Mouse (Mus musculus): ENCODE measurements around the gene Znrf3. TPM values are rescaled to one million over a fixed set of nuclear protein-coding genes. Genes with fewer than 3 reads are reported as not detected.
A peak's percentile ranks its signal among the peaks of the same experiment; 100 is the strongest.

Gene Znrf3
- polyA plus RNA-seq, 1 experiment from 2014 or later = 7.8 TPM

- no peak overlapping the region for H3K4me3 ChIP-seq (replicated peaks; ENCODE audit: low read depth, low read length)
- peaks cover 28% of the 10 kb centered on the region for H3K36me3 ChIP-seq (ENCODE audit: control insufficient read depth, insufficient read depth, low read length)
- WGBS = 91% methylated on average over 7 of the region's 7 CpGs
- H3K4me1 ChIP-seq (ENCODE audit: control insufficient read depth, insufficient read depth, low read length) = no peaks in the 10 kb centered on the region
- ATAC-seq (ENCODE audit: low FRiP score, low TSS enrichment) (no peak), DNase-seq (no peak)
- H3K4me2 ChIP-seq (ENCODE audit: low read length) = no peak overlapping the region
- no peak overlapping the region for H3K9ac ChIP-seq (replicated peaks; ENCODE audit: low read length)
- H3K27ac ChIP-seq (replicated peaks; ENCODE audit: low read depth, low read length) = no peak overlapping the region
- no peaks in the 10 kb centered on the region for H3K27me3 ChIP-seq (ENCODE audit: control insufficient read depth, insufficient read depth, low read length)
- no peaks in the 10 kb centered on the region for H3K9me3 ChIP-seq (ENCODE audit: control insufficient read depth, low read length)
Observed at GRCm38 (mm10) chr11:5280932-5281331, 163.7 kb downstream of the Znrf3 start.

DNA sequence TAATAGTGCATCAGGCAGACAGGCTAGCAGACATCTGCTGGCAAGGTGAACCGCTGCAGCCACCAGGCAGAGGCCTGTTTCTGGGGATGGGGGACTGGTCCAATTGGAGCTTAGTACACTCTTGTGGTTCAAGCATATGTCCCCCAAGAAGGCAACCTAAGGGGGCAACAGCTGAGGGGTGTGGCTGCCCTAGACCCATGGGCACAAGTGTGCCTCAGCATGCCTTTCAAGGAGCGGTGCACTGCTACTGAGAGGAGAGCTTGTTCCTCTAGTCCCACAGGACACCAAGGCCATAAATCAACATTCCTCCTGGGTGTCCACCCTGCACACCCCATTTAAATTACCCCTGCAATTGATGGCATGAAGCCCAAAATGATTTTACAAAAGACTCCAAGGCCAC is 166.2 kb downstream of the Znrf3 start:
- Histone ChIP-seq H3K4me3 (replicated peaks; ENCODE audit: low read depth, low read length) (no peak overlapping the region), H3K4me1 (ENCODE audit: control insufficient read depth, insufficient read depth, low read length) (no peaks in the 10 kb centered on the region), H3K9me3 (ENCODE audit: control insufficient read depth, low read length) (no peaks in the 10 kb centered on the region), H3K9ac (replicated peaks; ENCODE audit: low read length) (no peak overlapping the region), H3K36me3 (ENCODE audit: control insufficient read depth, insufficient read depth, low read length) (peaks cover 19% of the 10 kb centered on the region), H3K4me2 (ENCODE audit: low read length) (no peak overlapping the region), H3K27ac (replicated peaks; ENCODE audit: low read depth, low read length) (no peak overlapping the region), H3K27me3 (ENCODE audit: control insufficient read depth, insufficient read depth, low read length) (no peaks in the 10 kb centered on the region)
- no peak for ATAC-seq (ENCODE audit: low FRiP score, low TSS enrichment)
- DNase-seq = no peak
- WGBS = 91% methylated on average over 2 of the region's 2 CpGs

- DNase-seq = no peak
Observed at GRCm38 (mm10) chr11:5277307-5277971, 167.2 kb downstream of the Znrf3 start.

GRCm38 (mm10) chr11:5275216-5275615 is 169.4 kb downstream of the Znrf3 start:
- H3K4me3 ChIP-seq (replicated peaks; ENCODE audit: low read depth, low read length) = no peak overlapping the region
- H3K27me3 ChIP-seq (ENCODE audit: control insufficient read depth, insufficient read depth, low read length) = no peaks in the 10 kb centered on the region
- no peak overlapping the region for H3K27ac ChIP-seq (replicated peaks; ENCODE audit: low read depth, low read length)
- H3K4me2 ChIP-seq (ENCODE audit: low read length) = no peak overlapping the region
- H3K36me3 ChIP-seq (ENCODE audit: control insufficient read depth, insufficient read depth, low read length) = no peaks in the 10 kb centered on the region
- H3K9me3 ChIP-seq (ENCODE audit: control insufficient read depth, low read length) = no peaks in the 10 kb centered on the region
- WGBS = 90% methylated on average over 4 of the region's 4 CpGs
- peaks cover 10% of the 10 kb centered on the region for H3K4me1 ChIP-seq (ENCODE audit: control insufficient read depth, insufficient read depth, low read length)
- no peak for ATAC-seq (ENCODE audit: low FRiP score, low TSS enrichment)
- no peak overlapping the region for H3K9ac ChIP-seq (replicated peaks; ENCODE audit: low read length)
- DNase-seq = no peak

More at GRCm38 (mm10) chr11:5277307-5277971, 167.2 kb downstream of the Znrf3 start:
- H3K9me3 ChIP-seq (ENCODE audit: control insufficient read depth, low read length) = no peaks in the 10 kb centered on the region
- no peak for ATAC-seq (ENCODE audit: low FRiP score, low TSS enrichment)
- 66% methylated on average over 5 of the region's 5 CpGs for WGBS
- no peaks in the 10 kb centered on the region for H3K4me1 ChIP-seq (ENCODE audit: control insufficient read depth, insufficient read depth, low read length)
- no peak overlapping the region for H3K4me2 ChIP-seq (ENCODE audit: low read length)
- no peak overlapping the region for H3K27ac ChIP-seq (replicated peaks; ENCODE audit: low read depth, low read length)
- H3K9ac ChIP-seq (replicated peaks; ENCODE audit: low read length) = no peak overlapping the region
- H3K27me3 ChIP-seq (ENCODE audit: control insufficient read depth, insufficient read depth, low read length) = no peaks in the 10 kb centered on the region
- H3K4me3 ChIP-seq (replicated peaks; ENCODE audit: low read depth, low read length) = no peak overlapping the region
- peaks cover 12% of the 10 kb centered on the region for H3K36me3 ChIP-seq (ENCODE audit: control insufficient read depth, insufficient read depth, low read length)

- ATAC-seq (ENCODE audit: low FRiP score, low TSS enrichment) = no peak
- WGBS = 81% methylated on average over 9 of the region's 9 CpGs
- no peak overlapping the region for H3K4me2 ChIP-seq (ENCODE audit: low read length)
Observed at GRCm38 (mm10) chr11:5272536-5273234, 172.0 kb downstream of the Znrf3 start.

GRCm38 (mm10) chr11:5272066-5272360 is 172.6 kb downstream of the Znrf3 start:
- H3K9ac ChIP-seq (replicated peaks; ENCODE audit: low read length) = no peak overlapping the region
- ATAC-seq (ENCODE audit: low FRiP score, low TSS enrichment) (no peak), DNase-seq (no peak)
- 64% methylated on average over 4 of the region's 4 CpGs for WGBS
- peak overlapping the region; percentile 68 for H3K27ac ChIP-seq (replicated peaks; ENCODE audit: low read depth, low read length)
- H3K4me1 ChIP-seq (ENCODE audit: control insufficient read depth, insufficient read depth, low read length) = peaks cover 10% of the 10 kb centered on the region
- H3K4me2 ChIP-seq (ENCODE audit: low read length) = no peak overlapping the region
- no peaks in the 10 kb centered on the region for H3K9me3 ChIP-seq (ENCODE audit: control insufficient read depth, low read length)
- H3K4me3 ChIP-seq (replicated peaks; ENCODE audit: low read depth, low read length) = no peak overlapping the region
- H3K36me3 ChIP-seq (ENCODE audit: control insufficient read depth, insufficient read depth, low read length) = no peaks in the 10 kb centered on the region
- no peaks in the 10 kb centered on the region for H3K27me3 ChIP-seq (ENCODE audit: control insufficient read depth, insufficient read depth, low read length)

More at GRCm38 (mm10) chr11:5272536-5273234, 172.0 kb downstream of the Znrf3 start:
- no peak for DNase-seq
- Histone ChIP-seq H3K27ac (replicated peaks; ENCODE audit: low read depth, low read length) (no peak overlapping the region; the same call in 1 of the 2 replicates), H3K27me3 (ENCODE audit: control insufficient read depth, insufficient read depth, low read length) (no peaks in the 10 kb centered on the region), H3K9me3 (ENCODE audit: control insufficient read depth, low read length) (no peaks in the 10 kb centered on the region), H3K4me1 (ENCODE audit: control insufficient read depth, insufficient read depth, low read length) (peaks cover 10% of the 10 kb centered on the region), H3K9ac (replicated peaks; ENCODE audit: low read length) (no peak overlapping the region), H3K4me3 (replicated peaks; ENCODE audit: low read depth, low read length) (no peak overlapping the region), H3K36me3 (ENCODE audit: control insufficient read depth, insufficient read depth, low read length) (no peaks in the 10 kb centered on the region)

GRCm38 (mm10) chr11:5271274-5272065 is 173.2 kb downstream of the Znrf3 start:
- Histone ChIP-seq H3K9me3 (ENCODE audit: control insufficient read depth, low read length) (no peaks in the 10 kb centered on the region), H3K4me1 (ENCODE audit: control insufficient read depth, insufficient read depth, low read length) (peaks cover 10% of the 10 kb centered on the region), H3K9ac (replicated peaks; ENCODE audit: low read length) (no peak overlapping the region), H3K27ac (replicated peaks; ENCODE audit: low read depth, low read length) (peak overlapping the region; percentile 68), H3K4me2 (ENCODE audit: low read length) (no peak overlapping the region), H3K36me3 (ENCODE audit: control insufficient read depth, insufficient read depth, low read length) (no peaks in the 10 kb centered on the region), H3K27me3 (ENCODE audit: control insufficient read depth, insufficient read depth, low read length) (no peaks in the 10 kb centered on the region), H3K4me3 (replicated peaks; ENCODE audit: low read depth, low read length) (no peak overlapping the region)
- no peak for ATAC-seq (ENCODE audit: low FRiP score, low TSS enrichment)
- peak; percentile 41 for DNase-seq
- WGBS = 52% methylated on average over 9 of the region's 9 CpGs

GRCm38 (mm10) chr11:5269846-5270461 is 174.7 kb downstream of the Znrf3 start:
- H3K4me1 ChIP-seq (ENCODE audit: control insufficient read depth, insufficient read depth, low read length) = peaks cover 10% of the 10 kb centered on the region
- WGBS = 81% methylated on average over 8 of the region's 8 CpGs
- H3K4me2 ChIP-seq (ENCODE audit: low read length) = no peak overlapping the region
- no peaks in the 10 kb centered on the region for H3K9me3 ChIP-seq (ENCODE audit: control insufficient read depth, low read length)
- DNase-seq = no peak
- no peak overlapping the region for H3K27ac ChIP-seq (replicated peaks; ENCODE audit: low read depth, low read length)
- no peaks in the 10 kb centered on the region for H3K27me3 ChIP-seq (ENCODE audit: control insufficient read depth, insufficient read depth, low read length)
- no peaks in the 10 kb centered on the region for H3K36me3 ChIP-seq (ENCODE audit: control insufficient read depth, insufficient read depth, low read length)
- no peak overlapping the region for H3K4me3 ChIP-seq (replicated peaks; ENCODE audit: low read depth, low read length)
- ATAC-seq (ENCODE audit: low FRiP score, low TSS enrichment) = no peak
- H3K9ac ChIP-seq (replicated peaks; ENCODE audit: low read length) = no peak overlapping the region

Measured in midbrain, embryonic 14.5 days (tissue).